Mouse (Mus musculus) monocyte, adult 2 months (primary cell): ENCODE data around the gene Med12l.

Source experiments
- DNase-seq, 2 experiments: peaks; one replicate each; pipeline ENCODE4 v3.0.0; 2022; ENCODE audit warnings: low spot score in 2 of 2, low read depth in 1 of 2

Gene Med12l

DNA sequence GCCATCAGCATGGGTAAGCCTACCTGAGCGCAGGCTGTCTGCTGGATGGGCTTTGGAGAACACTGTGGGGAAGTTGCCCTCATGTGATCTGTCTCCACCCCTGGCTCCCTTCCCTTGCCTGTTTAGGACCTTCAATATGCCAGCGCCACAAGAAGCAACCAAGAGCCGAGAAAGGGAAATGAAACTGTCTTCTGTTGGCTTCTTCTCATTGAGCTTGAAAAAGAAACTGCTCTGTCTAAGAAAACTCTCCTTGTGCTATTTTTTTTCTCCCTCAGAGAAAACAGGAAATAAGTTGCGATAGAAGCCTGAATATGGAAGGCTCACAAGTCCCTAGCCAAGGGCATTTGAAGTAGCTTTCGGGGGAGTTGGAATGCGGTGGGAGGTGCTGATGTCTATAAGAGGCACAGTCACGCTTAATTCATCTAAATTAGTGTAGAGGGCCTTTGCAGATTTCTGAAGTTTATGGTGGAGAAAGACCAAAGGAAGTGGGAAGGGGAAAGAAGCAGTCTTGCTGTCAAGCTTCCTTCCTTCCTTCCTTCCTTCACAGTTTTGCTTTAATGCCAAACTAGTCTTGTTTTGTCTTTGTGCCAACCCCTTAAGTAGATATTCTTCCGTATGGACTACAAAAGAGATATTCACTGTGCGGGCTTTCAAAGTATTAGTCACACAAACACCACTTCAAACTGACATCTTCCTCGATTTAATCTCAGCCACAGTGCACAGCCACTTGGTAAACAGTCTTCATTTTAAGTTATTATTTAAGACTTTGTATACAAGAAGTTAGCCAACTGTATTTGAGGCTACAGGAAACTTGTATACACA, 223.3 kb downstream of the Med12l start:
- peak; percentile 54 to 58 for DNase-seq

DNA sequence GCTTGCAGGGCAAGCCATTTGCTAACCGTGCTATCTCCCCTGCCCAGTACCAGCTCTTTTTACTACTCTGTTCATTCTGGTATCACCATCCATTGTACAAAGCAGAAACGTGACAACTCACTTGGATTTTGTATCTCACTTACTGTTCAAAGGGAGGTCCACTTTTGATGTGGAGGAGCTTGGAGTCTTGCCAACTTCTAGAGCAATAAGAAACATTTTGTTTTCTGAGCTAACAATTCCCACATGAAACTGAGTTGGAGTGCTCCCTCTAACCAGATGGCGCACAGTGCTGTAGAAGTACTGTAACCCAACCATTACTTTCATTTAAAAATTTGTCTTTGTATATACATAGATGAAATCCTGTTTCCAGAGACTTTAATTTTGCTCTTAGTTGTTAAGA, 225.3 kb downstream of the Med12l start:
- no peak for DNase-seq

DNA sequence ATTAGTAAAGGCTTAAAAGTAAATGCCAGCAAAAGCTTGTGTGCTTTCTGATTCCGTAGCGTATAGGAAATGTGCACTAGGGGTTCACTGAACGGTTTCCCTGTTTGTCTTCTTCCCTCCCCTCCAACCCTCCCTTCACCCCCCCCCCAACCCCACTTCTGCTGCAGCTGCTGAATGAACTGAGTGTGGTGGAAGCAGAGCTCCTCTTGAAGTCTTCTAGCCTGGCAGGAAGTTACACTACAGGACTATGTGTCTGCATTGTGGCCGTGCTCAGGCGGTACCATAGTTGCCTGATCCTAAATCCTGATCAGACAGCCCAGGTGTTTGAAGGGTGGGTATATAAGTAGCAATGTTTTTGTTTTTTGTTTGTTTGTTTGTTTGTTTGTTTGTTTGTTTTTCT, 229.3 kb downstream of the Med12l start:
- DNase-seq: no peak

- DNase-seq: no peak
These were observed 237.8 kb downstream of the Med12l start for GRCm38 (mm10) chr3:59243384-59243783.

- DNase-seq: no peak
These were observed 242.4 kb downstream of the Med12l start for GRCm38 (mm10) chr3:59248031-59248430.

GRCm38 (mm10) chr3:59250454-59250853, 244.8 kb downstream of the Med12l start:
- no peak for DNase-seq

DNA sequence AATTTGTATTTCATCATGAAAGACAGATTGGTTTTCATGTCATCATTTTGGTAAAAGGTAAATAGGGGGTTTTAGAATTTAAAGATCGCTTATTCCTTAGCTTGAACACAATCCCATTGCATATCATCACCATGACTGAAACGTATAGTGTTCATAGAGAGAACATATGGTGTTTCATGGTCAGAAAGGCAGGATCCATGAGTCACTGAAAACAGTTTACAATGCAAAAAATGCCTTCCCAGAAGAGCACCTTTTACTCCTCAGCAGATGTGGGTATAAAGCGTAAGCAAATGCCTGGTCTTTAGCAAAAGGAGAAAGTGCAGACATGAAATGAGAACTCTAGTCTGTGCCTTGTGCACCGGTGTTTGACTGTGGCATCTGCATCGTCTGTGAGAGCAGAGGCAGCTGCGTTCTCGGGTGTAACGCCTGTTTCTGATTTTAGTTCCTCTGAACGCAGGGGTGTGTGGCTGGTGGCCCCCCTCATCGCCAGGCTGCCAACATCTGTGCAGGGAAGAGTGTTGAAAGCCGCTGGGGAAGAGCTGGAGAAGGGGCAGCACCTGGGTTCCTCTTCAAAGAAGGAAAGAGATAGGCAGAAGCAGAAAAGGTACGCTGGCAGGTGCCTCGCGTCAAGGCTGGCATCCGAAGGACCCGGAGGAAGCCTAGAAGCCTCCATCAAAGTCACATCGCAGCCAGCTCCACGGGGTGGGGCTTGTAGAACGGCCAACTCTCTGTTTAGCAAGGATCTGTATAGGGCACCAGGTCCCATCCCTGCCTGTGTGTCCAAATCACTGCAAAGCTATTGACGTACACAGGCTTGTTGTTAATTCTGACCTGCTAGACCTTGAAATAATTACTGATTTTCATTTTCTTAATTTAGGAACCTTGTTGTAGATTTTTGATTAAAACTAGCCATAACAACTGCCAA, 252.4 kb downstream of the Med12l start:
- no peak for DNase-seq

- peak in 1 of 2 experiments; percentile 9 for DNase-seq
These were observed 255.1 kb downstream of the Med12l start for GRCm38 (mm10) chr3:59260745-59261144.

DNA sequence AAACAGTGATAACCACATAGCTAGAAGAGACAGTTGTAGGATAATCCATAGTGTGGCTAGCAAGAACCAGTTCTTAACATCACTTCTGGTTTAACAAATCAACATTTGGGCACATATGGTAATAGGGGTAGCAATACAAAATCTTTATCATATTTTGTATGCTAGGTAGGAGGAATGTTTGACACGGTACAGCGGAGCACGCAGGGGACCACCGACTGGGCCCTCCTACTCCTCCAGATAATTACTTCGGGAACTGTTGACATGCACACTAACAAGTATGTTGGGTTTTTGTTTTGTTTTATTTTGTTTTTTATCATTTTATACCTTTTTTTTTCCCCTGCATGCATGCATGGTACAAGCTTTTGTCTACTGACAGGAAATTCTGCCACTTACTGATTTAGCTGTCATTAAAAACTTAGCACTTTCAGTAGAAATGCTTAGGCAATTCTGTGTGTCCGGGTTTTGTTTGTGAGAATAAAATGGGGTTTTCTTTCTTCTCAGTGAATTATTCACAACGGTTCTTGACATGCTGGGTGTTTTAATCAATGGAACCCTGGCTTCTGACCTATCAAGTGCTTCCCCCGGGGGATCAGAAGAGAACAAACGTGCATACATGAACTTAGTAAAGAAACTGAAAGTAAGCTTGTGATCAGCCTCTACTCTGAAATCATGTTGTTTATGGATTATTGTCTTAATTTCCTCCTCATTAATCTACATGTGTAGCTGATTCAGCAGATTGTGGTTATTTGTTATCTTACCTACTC, 256.3 kb downstream of the Med12l start:
- DNase-seq: no peak

DNA sequence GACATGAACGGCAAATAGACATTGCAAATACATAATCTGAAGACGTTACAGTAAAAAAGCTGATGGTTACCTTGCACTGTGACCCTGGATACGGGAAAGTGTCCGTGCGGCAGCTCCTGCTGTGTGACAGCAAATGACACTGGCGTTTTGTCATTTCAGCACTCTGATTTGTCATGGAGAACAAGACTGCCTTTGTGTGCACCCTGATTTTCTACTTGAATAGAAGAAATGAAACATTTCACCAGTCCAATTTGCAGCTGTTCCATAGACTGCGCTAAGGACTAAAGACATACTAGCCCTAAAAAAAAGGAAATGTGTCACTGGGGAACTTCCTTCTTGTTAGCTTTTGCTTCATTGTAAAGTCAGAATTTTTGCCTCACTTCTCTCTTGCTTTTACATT, 257.1 kb downstream of the Med12l start, which contains the start of gene P2ry12:
Gene P2ry12 (minus strand): TSS at position 168 of the 400 bp plus-strand sequence.
- peak in 1 of 2 experiments; percentile 3 for DNase-seq

- no peak for DNase-seq
These were observed 257.8 kb downstream of the Med12l start for GRCm38 (mm10) chr3:59263417-59263816.

GRCm38 (mm10) chr3:59263988-59264387, 258.4 kb downstream of the Med12l start:
- DNase-seq: peak in 1 of 2 experiments; percentile 18

DNA sequence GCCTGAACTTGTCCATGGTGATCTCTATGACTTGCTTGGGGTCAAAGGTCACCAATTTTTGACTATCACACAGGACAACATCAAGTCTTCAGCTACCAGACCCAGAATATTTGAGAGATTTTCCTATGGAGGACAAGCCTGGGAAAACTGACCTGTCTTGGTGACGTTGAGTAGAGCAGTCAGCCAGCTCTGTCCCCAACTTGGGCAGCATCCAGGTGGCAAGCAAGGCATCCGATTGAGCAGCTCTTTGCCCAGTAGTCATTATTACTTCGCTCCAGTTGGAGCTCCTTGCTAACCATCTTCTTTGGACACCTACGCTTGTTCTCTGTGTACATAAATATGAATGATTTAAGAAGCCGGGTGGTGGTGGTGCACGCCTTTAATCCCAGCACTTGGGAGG, 265.2 kb downstream of the Med12l start:
- DNase-seq: no peak

- no peak for DNase-seq
These were observed 272.1 kb downstream of the Med12l start for GRCm38 (mm10) chr3:59277502-59278253.

GRCm38 (mm10) chr3:59278254-59278533, 272.6 kb downstream of the Med12l start:
- DNase-seq: no peak

- DNase-seq: no peak
These were observed 273.0 kb downstream of the Med12l start for GRCm38 (mm10) chr3:59278620-59279019.

GRCm38 (mm10) chr3:59290551-59290950, 284.9 kb downstream of the Med12l start:
- DNase-seq: no peak

GRCm38 (mm10) chr3:59293437-59294199, 288.0 kb downstream of the Med12l start:
- no peak for DNase-seq

GRCm38 (mm10) chr3:59295699-59296562, 290.3 kb downstream of the Med12l start:
- no peak for DNase-seq
